Mouse (Mus musculus): ENCODE data around the gene Plxna2.

Plxna2 gene

DNA sequence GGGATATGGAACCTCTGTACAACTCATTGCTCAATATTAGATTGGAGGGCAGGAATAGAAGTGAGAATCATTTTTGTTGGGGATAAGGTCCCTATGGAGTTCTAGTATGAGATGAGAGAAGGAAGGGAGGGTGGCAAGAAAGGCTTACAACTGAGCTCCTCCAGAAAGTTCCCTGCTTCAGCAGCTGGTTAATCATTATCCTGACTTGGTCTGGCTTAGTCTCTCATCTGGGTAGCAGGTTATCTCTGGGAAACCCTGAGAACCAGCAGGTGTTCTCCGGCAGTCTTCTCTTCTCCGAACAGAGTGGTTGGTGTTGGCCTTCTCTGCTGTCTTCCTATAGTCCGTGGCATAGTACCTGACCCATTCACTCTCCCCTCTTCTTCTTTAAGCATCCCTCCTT is 5.6 kb downstream of the Plxna2 start:
- DNase-seq, result no peak

DNA sequence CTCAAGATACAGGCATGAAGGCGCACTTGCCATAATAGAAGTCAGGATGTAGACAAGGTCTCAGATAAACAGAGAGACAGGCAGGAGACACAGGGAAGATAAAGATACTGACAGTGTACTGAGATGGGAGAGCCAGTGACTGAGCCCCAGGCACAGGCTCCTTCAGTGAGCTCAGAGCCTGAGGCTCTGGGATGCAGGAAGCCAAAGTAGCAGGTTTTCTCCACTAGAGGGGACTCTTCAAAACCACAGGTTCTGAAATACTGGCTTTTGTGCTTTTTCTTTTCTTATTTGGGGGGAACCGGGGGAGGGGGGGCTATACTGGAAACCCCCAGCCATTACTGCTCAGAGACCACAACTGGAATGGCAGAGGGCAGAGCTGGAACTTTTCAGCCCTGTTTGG is 6.4 kb downstream of the Plxna2 start:
- DNase-seq, result no peak

DNA sequence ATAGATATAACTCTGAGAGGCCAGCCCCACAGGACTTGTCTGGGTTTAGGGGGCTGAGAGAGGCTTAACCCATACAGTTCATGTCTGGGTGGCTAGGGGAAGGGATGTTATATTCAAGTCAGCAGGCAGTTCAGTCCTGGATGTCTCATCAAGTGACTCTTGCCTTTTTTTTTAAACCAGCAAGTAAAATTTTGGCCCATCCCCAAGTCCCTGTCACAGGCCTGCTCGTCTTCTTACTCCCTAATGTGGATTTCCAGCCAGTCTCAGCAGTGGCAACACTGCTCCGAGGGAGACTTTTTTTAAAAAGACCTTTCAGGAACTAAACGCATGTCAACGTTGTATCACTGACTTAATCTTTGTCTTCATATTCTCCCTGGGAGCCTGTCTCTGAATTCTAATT is 7.0 kb downstream of the Plxna2 start:
- DNase-seq, result no peak

DNA sequence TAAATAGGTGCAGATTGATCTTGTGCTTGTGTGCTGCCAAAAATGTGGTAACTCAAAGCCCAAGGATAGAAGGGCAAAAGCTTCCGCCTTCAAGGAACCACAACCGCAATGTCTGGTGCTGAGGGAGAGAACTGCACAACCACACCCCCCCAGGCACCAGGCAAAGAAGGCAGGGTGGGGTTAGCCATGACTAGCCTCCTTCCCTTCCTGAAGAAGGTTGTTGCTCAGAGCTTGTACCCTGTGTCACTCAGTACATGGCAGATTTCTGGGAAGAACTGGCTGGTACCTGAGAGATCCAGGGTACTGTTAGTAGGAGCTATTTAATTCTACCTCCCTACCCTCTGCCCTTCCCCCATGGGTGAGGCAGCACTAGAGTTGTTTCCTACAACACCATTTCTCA is 8.1 kb downstream of the Plxna2 start:
- DNase-seq, result no peak

DNA sequence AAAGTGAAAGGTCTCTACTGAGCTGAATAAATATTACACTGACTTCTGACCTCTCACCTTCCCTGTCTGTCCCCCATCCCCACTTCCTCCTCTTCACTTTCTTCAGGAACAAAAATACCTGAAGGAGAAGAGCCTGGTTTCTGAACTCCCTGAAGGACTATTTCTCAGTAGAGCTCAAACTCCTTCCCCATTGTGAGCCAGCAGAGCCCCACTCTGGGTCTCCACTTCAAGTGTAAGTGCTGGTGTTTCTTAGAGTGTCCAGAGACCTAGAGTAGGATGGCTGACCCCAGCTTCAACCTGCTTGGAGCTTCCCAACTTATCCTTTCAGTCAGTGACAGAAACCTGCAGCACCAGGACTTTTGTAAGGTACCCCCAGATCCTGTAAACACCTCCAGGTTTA is 9.3 kb downstream of the Plxna2 start:
- no peak for DNase-seq

DNA sequence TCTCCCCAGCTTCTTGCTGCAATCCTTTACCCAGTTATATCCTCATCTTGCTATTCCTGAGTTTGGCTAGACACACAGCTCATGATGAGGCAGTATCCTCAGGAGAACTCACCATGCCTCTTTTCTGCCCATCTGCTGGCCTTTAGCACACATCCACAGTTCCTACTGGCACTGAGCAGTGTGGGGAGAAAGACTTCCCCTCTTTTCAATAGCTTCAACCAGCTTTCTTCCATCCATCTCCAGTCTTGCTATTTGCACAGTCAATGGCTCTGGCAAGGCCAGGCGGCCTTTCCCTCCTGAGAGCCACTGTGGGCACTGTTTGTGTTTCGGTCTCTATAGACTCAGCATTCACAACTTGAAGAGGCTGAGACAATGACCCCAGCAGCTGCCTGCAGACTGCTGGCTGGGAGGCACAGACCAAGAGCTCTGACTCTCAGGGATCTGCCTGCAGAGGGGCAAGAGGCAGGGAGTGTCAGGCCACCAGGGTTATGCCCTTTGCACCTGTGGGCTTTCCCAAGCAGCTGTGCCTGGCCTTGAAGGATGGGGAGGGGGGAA is 11.2 kb downstream of the Plxna2 start:
- no peak for DNase-seq

DNA sequence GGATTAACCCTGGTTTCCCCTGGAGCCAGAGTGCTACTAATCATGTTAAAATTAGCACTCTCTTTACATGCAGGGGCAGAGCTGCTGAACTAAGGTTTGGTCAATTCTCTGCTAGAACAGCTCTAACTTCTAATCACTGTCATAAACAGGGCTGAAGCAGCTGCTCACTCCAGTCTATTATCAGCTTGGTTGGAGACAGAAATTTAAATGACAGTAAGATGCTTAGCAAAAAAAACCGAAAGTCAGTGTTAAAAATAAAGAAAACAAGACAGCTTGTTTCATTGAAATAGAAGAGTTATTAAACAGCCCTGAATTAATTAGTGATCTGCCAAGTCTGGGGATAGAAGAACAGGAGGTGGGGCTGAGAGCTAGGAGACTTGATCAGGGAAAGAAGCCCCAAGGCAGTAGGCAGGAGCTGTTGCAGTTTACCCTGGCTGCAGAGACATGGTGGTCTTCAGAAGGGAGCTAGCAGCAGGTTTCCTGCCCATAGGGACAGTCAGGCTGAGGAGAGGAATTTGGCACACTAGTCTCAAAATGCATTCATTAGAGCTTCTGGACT is 12.6 kb downstream of the Plxna2 start:
- no peak for DNase-seq

DNA sequence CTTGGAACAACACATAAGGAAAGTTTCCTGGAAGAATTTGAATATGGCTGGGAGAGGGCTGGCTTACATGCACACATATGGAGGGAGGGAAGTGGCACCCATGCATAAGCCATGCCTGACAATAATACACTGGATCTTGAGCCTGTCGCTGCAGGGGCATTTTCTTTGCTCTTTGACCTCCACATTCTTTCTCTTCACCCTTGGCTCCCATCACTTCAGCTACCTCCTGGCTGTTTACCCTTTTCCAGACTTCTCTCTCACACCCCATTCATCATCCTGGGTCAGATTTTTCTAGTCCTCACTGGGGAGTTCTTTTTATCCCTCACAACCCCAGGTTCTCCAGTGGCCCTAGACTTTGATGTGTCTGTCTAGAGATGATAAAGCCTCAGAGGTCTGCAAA is 13.6 kb downstream of the Plxna2 start:
- DNase-seq, result no peak

DNA sequence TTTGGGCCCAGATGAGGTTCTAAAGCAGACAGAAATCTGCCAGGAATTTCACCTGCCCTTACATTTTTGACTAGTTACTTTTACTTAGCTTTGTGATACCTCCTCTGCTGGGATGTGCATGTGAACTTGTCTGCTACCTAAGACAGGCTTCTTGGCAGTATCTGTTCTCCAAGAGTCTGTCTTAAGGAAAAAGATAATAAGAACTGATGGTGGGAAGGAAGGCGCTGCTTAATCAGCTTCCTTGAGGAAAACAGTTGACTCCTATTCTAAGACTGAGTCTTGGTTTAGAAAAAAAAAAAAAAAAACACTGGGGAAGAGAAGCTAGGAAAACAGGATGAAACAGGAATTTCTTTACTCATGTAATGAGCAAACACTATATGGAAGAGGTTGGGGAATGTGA is 14.0 kb downstream of the Plxna2 start:
- no peak for DNase-seq

DNA sequence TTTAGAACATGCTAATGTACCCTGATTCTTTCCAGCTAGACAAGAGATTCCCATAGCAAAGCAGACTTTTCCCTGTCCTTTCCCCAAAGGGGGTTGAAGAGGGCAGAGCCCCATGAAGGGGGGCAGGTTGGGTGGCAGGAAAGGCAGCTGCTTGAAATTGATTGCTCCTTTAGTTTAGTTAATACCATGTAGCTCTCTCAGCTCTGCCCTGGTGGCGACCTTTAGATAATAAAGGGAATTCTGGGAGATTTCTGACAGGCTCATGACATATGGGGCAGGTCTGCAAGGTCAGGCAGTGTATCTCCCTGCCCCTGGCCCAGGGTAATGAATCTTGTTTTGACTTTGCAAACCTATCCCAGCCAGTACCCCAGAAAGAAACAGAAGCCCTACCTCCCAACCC is 17.4 kb downstream of the Plxna2 start:
- DNase-seq, result no peak

DNA sequence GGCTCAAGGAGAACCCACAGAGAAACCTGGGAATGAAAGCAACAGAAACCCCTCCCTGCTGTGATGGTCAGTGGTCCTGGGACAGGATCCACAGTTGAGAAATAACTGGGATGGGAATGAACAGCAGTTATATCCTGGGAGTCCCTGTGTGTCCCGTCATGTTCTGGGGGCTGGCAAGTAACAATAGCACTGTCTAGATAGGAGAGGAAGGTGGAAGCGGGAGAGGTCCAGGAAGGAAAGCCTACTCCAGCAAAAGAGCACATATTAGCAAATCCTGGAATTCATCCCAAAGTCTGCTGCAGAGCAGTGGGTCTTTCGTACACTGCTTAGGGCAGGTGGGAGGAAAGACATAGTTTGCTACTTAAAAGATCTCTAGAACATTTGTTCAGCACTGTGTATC is 17.9 kb downstream of the Plxna2 start:
- DNase-seq, result no peak

DNA sequence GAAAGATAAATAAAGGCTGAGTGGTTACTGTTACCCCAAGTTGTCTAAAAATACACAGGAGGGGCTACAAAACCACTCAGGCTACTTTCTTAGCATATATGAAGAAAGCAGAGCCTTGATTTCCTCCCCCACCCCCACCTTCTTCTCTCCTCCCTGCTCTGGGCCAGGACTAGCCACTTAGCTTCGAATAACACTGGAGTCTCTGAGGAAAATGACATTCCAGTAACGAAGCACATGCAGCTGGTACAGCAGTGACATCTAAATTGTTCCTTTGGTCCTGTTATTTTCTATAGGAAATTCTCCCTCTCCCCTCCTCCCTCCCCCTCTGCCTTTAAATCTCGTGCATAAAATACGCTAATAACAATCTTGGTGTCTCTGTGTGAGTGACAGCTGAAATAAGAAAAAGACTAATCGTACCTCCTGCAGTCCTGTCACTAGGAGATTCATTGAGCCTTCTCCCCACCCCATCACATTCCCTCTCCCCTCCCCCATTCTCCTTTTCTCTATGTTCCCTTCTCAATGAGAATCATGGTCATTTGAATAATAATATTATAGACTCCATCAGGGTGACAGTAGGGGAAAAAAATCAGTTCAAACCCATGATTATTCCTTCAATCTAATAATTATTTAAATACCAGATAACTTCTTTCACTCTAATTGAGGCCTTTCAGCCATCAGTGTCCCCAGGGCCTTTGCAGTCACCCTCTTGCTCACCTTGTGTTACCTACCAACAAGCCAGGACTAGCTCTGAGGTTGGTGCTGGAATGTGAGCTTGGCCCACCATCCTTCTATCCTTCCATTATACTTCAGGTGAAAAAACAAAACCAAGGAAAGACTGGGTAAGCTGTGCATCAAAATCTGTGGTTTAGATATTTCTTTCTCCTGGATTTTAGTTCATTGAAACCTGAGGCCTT is 19.6 kb downstream of the Plxna2 start:
- no peak for DNase-seq

DNA sequence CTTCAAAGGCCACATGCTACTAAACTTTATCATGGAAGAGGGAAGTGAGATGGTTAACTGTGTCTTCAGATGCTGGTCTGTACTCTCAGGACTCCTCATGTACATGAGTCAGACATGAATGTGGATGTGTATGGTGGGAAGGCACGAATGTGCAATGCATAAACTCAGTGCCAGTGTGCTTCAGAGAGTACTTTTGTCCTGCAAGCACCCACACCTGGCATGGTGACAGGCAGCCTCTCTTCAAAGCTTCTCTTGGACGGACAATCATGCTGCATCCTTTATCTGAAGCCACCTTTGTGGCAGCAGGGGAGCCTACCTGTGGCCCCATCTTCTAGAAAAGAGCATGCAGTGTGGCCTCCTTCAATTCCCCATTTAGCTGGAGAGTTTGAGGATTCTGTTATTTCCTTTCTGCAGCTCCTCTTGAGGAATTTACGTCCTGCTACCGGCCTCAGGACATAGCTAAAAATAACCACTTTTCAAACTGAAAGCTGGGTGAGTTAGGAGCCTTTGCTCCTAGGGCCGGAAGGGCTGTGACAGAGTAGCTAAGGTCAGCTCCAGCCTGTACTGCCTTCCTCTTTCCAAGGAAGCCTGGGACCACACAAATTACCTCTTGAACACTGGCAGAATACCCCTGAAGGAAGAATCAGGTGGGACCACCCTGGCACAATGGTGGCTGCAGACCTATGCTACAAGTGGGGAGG is 23.7 kb downstream of the Plxna2 start:
- DNase-seq, result no peak

DNA sequence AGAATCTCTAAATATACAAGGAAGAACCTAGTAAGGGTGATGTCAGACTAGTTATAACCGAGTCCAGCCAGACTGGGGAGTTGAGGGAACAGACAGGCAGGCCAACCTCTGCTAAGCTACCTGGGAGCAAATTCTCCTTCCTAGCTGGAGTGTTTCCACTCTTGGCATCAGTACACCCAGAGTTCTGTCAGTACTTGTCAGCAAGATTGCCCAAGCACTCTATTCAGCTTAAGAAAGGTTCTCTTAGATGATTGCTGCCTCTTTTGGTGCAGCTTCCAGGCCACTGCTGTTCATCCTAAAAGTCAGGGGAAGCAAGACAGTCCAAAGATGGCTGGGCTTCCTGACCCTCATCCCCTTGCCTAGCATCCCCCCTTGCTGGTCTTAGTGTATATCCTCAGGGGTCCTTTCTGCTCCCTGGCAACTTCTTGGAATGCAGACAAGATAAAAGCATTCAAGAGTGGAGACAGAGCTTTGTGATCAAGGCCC is 24.3 kb downstream of the Plxna2 start:
- DNase-seq, result no peak

DNA sequence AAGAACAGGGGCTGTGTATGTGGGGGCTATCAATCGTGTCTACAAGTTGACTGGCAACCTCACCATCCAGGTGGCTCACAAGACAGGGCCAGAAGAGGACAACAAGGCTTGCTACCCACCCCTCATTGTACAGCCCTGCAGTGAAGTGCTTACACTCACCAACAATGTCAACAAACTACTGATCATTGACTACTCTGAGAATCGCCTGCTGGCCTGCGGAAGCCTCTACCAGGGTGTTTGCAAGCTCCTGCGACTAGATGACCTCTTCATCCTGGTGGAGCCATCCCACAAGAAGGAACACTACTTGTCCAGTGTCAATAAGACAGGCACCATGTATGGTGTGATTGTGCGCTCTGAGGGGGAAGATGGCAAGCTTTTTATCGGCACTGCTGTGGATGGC is 25.9 kb downstream of the Plxna2 start:
- DNase-seq, result no peak

DNA sequence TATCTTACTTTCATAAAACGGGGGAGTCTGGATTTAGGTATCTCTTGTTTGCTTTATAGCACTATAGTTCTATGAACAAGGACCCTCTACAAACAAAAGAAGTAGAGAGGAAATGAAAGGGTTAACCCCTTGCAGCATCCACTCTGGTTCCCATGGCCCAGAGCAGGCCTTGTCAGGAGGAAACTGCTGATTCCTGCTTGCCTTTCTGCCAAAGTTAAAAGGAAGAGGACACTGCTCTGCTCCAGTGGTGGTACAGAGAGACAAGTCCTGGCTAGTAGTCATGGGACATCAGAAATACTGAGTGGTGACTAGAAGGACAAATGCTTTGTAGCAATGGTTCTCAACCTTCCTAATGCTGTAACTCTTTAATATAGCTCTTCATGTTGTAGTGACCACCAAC is 27.9 kb downstream of the Plxna2 start:
- no peak for DNase-seq

DNA sequence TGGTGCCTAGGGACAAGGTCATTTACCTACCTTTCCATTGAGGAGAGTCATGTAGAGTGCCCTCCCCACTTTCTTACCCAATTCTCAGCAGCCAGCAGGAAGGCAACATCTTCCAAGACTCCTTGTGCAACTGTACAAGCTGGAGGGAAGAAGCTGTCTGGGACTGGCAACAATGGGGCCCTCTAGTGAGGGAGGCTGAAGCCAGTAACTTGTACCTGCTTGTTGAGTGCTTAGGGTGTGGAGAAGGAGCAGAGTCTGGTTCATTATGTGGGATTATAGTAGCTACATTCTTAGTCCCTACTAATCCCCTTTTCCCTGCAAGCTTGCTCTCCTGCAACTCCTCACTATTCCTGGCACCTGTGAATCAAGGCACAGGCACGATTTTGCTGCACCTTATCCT is 32.1 kb downstream of the Plxna2 start:
- DNase-seq, result no peak

DNA sequence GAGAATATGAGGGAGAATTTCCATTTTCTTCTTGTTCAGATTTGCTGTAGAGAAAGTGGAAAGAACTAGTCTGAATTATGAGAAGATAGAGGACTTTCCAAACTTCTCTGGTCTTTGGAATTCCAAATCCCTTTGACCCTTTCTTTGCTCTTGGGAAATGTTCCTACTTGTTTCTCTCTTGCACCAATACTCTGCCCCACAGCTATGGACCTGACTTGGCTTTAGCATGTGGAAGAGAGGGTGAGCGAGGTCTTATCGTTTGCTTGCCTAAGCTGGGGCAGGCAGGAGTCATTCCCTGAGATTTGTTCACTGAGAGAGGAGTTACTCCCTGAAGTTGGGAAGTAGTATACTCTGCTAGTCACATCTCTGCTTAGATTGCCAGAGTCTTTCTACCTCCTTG is 32.5 kb downstream of the Plxna2 start:
- DNase-seq, result no peak

DNA sequence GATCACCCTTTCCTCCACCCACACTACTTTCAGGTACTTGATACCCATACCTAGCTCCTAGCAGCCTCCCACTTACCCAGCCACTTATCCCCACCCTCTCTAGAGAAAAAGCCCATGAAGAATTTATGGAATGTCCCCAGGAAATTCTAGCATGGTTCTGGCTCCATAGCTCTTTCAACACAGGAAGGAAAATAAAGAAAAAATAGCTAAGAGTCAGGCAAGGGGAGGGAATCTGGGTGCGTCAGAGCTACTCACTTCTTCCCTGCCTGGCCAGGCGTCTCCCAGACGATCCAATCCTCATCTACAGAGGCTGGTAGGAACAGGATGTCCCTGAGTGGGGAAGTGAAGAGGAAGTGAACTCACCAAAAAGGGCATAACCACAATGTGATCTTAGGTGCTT is 34.0 kb downstream of the Plxna2 start:
- no peak for DNase-seq

DNA sequence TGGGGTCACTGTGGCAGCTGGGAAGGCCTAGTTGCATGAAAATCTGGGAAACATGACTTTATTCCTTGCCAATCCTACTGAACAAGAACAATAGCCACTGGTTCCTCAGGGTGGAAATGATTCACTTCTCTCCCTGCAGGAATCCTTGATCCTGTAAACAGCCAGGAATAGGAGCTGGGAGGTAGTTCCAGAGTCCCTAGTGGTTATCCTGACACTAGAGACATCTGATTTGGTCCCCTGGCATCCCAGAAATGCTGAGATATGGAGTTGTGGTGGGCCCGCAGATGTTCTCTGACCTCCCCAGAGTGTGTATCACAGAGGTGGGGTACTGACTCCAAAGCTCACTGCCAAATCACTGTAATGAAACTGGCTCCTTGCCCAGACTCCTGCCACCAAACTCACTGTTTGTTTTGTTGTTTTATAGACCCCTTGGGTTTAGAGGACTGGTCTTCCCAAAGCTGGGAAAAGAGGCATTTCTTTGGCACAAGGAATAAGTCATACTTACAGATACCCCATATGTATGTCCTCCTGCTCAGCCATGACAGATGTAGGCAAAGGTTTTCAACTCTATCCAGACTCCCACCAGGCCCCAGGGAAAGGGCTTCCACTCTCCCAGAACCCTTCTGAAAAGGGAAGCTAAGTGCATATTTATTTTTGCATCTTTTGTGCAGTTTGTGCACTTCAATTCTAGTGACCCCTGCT is 40.6 kb downstream of the Plxna2 start:
- DNase-seq, result no peak

DNA sequence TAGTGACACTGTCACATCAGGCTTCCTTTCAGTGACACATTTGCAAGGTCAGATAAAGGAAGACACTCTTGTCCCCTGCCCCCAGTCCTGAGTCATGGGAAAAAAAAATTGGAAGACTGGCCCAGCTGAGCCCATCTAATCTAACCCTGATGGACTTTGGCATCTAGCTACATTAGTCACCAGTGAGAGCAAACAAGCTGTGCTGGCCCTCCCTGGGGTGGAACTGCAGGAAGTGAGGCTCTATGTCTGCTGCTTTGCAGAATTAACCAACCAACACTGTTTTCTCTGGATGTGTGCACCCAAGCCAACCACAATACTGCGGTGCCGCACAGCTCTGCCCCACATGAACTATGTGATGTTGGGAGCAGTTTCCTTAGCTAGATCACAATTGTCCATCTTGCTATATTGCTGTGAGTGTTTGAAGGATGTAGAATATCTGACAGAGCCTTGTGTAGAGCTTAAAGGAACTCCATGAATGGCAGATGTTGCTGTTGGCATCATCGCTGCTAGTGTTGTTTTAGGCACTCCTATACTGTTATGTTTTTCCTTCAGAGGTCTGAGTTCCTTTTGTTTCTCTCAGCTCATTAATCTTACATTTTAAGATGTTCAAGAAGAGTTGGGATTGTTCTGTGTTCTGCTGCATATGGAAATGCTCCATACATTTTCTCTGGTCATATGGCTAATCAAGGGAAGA is 42.6 kb downstream of the Plxna2 start:
- no peak for DNase-seq

DNA sequence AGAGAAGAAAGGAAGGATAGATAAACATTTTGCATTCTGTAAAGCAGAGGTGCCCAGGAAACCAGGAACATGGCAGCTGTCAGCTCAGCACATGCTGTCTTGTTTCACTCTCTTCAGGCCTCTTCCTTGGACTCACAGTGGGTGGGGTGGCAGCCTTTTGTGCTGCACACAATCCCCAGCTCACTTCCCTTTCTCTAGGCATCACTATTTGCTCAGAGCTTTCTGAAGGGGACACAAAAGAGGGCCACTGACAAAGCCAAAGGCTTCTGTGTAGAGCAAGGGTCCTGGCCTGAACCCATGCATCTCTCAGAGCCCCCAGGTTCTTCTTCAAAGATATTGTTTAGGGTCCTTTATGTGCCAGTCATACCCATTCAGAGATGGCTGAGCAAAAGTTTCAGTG is 45.0 kb downstream of the Plxna2 start:
- no peak for DNase-seq
